8 mouse cellular contexts compared by ENCODE assay signal in the genomic region with DNA sequence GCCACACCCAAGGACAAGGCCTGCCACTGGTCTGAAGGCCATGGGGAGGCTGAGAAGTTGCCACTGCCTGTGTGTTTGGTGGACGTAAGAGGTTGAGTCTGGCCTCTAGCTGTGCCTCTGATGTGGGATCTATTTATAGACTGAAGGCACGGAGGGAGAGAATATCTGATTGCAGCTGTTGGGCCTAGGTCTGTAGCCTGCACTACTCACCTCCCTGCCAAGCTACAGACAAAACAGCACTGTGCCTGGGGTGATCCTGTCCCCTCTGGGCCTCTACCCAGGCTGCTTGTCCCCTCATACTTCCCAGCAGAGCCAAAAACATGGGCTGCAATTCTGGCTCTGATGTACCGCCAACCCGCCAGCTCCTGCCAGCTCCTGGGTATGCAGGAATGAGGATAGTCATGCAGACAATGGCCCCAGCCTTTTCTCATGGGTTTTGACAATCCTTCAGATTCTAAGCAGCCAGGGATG. TPM values are rescaled to one million over a fixed set of nuclear protein-coding genes. Genes with fewer than 3 reads are reported as not detected.
A peak's percentile ranks its signal among the peaks of the same experiment; 100 is the strongest.
DNase-seq lines count a peak whose midpoint lies in the region; ATAC-seq lines count a peak whose summit lies in the region.

No protein-coding gene starts in this region.

- intact Hi-C loops in gastrocnemius, postnatal 36 days (cut with DNase I) = no loop called here

- no peak overlapping the region for H3K4me2 ChIP-seq in midbrain, embryonic 14.5 days (ENCODE audit: low read length)

- H3K27ac ChIP-seq in midbrain, embryonic 14.5 days (replicated peaks; ENCODE audit: low read depth, low read length) = no peak overlapping the region

- H3K27me3 ChIP-seq in midbrain, embryonic 14.5 days (ENCODE audit: control insufficient read depth, insufficient read depth, low read length) = no peaks in the 10 kb centered on the region

- no peak overlapping the region for H3K9ac ChIP-seq in midbrain, embryonic 14.5 days (replicated peaks; ENCODE audit: low read length)

- H3K9me3 ChIP-seq in midbrain, embryonic 14.5 days (ENCODE audit: control insufficient read depth, low read length) = no peaks in the 10 kb centered on the region

- peak; percentile 9 for DNase-seq in cerebellum, adult 11-12 months
- DNase-seq in cerebellum, postnatal 36 days = no peak
- DNase-seq in adrenal gland, postnatal 10 days = peak; percentile 73
- DNase-seq in gastrocnemius, postnatal 36 days = peak; percentile 46 to 48
- peak; percentile 64 to 88 for DNase-seq in layer of hippocampus, postnatal 14 days (ENCODE audit: low spot score in 2 of 2)
- peak; percentile 48 for DNase-seq in midbrain, embryonic 14.5 days
- no peak for DNase-seq in kidney, postnatal 10 days

- H3K4me1 ChIP-seq in midbrain, embryonic 14.5 days (ENCODE audit: control insufficient read depth, insufficient read depth, low read length) = no peaks in the 10 kb centered on the region

- H3K4me3 ChIP-seq in midbrain, embryonic 14.5 days (replicated peaks; ENCODE audit: low read depth, low read length) = no peak overlapping the region

- H3K36me3 ChIP-seq in midbrain, embryonic 14.5 days (ENCODE audit: control insufficient read depth, insufficient read depth, low read length) = no peaks in the 10 kb centered on the region

- no peak for ATAC-seq in midbrain, embryonic 14.5 days (ENCODE audit: low FRiP score, low TSS enrichment)
- ATAC-seq in erythroid progenitor cell, adult 5-6 weeks (replicated peaks; ENCODE audit: low FRiP score, poor library complexity, severe bottlenecking) = no peak

- 50% methylated on average over 4 of the region's 4 CpGs for WGBS in midbrain, embryonic 14.5 days

RNA-seq across cellular contexts. Expression of a gene that starts 26.8 kb away (rescaled TPM):
- total RNA-seq in adrenal gland, postnatal 10 days (2021) = 10 to 100 TPM; 27.8 to 36.7 TPM
- total RNA-seq in gastrocnemius, postnatal 36 days (2021) = 10 to 100 TPM; 17.8 to 19.2 TPM
- 1 to 10 TPM; 6.9 to 9.9 TPM for total RNA-seq in layer of hippocampus, postnatal 14 days (2021)
- 2.4 and 3.2 TPM in 2 replicates for polyA plus RNA-seq in midbrain, embryonic 14.5 days (2014; fragmentation: Nextera tagmentation; extraction: Ambion mirVana)
- 37.3 and 42.2 TPM in 2 replicates for total RNA-seq in erythroid progenitor cell, adult 5-6 weeks (2015; ENCODE audit: low replicate concordance)
- 23.2 and 37.0 TPM in 2 replicates for total RNA-seq in erythroid progenitor cell, adult 5-6 weeks (2017; ENCODE audit: low replicate concordance)

Comparison
In these comparisons a context has a peak if more than half of its experiments do, and no peak if none do; other contexts are left out.
1. DNase-seq: peak in cerebellum, adult 11-12 months (single experiment), adrenal gland, postnatal 10 days (single experiment), gastrocnemius, postnatal 36 days (2 of 2), layer of hippocampus, postnatal 14 days (2 of 2) and midbrain, embryonic 14.5 days (single experiment); none in cerebellum, postnatal 36 days (0 of 2) and kidney, postnatal 10 days (single experiment).